Mouse (Mus musculus): ENCODE measurements around the gene Tmem38a. TPM values are rescaled to one million over a fixed set of nuclear protein-coding genes. Genes with fewer than 3 reads are reported as not detected.
A peak's percentile ranks its signal among the peaks of the same experiment; 100 is the strongest.

Tmem38a gene
- total and polyA plus RNA-seq, 3 experiments, result 1.6 to 3.3 (median 2.8) TPM

DNA sequence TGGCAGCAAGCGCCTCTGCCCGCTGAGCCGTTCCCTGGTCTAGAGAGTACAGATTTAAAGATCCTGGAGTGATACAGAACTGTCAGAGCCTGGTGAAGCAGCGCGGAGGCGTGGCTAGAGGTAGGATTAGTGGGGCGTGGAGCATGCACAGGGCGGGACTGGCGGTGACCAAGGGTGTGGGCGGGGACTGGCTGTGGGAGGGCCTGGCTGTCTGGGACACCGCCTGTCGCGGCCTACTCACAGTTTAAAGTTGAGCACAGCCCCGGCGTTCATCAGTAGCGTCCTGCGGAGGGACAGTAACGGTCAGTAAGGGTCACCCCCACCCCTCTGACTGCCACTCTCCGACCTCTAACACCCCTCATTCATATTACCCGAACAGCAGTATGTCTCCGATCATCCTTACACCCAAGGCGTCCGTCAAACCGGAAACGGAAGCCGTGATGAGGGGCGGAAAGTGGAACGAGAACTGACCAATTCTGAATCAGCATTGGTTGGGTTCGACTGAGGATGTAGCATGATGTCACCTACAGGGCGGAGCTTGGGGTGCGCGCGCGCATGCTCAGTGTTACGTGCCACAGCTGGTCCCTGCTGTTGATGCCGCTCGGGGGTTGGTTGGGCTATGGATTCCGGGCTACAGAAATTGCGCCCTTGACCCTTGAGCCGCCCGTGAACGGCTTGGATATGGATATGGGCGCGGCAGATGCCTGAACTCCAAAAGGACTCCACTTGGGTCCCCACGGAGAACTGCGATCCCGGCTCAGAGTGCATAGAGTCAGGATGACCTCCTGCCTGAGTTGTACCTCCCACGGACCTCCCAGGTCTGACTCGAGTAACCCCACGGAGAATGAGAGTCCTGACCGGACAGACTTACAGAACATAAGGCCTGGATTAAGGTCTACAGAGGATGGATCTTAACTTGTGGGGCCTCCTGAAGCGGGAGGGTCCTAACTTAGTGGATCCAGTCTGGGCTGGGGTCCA, 933 bp upstream of the Tmem38a start, which contains the start of gene Smim7:
Gene Smim7, minus strand, starts transcription at position 456 of the 978 bp plus-strand sequence.
- H3K27me3 ChIP-seq (ENCODE audit: insufficient read depth, low read length), result no peaks in the 10 kb centered on the region
- ATAC-seq (ENCODE audit: extremely low read depth, insufficient number of reproducible peaks, low FRiP score, poor library complexity, severe bottlenecking) (peak; percentile 93), DNase-seq (ENCODE audit: low spot score) (peak; percentile 94)
- TF ChIP-seq POLR2AphosphoS5 (IDR thresholded peaks at IDR 0.05; ENCODE audit: insufficient replicate concordance, low read depth, low read length), result no peak
- H3K4me1 ChIP-seq (ENCODE audit: insufficient read depth, low read depth, low read length), result peaks cover 40% of the 10 kb centered on the region
- H3K36me3 ChIP-seq (replicated peaks), result peaks cover 42% of the 10 kb centered on the region
- H3K4me3 ChIP-seq (ENCODE audit: low read depth, low read length), result peak within 1 kb of the TSS; percentile 76
- no peaks in the 10 kb centered on the region for H3K9me3 ChIP-seq (replicated peaks)

DNA sequence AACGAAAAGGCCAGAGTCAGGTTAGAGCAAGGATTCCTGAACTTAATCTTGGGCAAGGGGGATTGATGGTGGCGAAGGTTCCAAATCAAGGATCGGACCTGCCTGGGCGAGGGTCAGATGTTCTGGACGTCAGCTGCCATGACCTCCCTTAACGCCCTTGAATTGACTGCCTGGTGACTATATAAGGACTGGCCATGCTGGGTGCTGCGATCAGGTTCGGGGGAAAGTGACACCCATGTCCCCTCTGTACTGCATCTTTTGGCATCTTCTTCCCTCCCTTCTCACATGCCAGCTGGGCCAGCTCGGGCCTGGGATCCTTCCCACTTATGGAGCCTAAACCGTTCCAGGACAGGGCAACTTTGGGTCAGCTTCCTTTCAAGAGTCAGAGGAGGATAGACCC, 652 bp downstream of the Tmem38a start:
- ATAC-seq (ENCODE audit: extremely low read depth, insufficient number of reproducible peaks, low FRiP score, poor library complexity, severe bottlenecking), result no peak
- TF ChIP-seq POLR2AphosphoS5 (IDR thresholded peaks at IDR 0.05; ENCODE audit: insufficient replicate concordance, low read depth, low read length) (no peak), CTCF (IDR thresholded peaks at IDR 0.05; ENCODE audit: low read depth, low read length) (no peak), TAL1 (conservative IDR thresholded peaks at IDR 0.05; ENCODE audit: low read depth, low read length) (no peak), GATA1 (IDR thresholded peaks at IDR 0.05; ENCODE audit: borderline replicate concordance, low read length) (no peak), GATA2 (IDR thresholded peaks at IDR 0.05; ENCODE audit: borderline replicate concordance, low read depth, low read length) (no peak)
- H3K36me3 ChIP-seq (replicated peaks), result peaks cover 26% of the 10 kb centered on the region
- no peaks in the 10 kb centered on the region for H3K9me3 ChIP-seq (replicated peaks)
- H3K4me3 ChIP-seq (ENCODE audit: low read depth, low read length), result peak overlapping the region; percentile 76
- no peaks in the 10 kb centered on the region for H3K27me3 ChIP-seq (ENCODE audit: insufficient read depth, low read length)
- DNase-seq (ENCODE audit: low spot score), result no peak
- H3K4me1 ChIP-seq (ENCODE audit: insufficient read depth, low read depth, low read length), result peaks cover 39% of the 10 kb centered on the region

- ATAC-seq (ENCODE audit: extremely low read depth, insufficient number of reproducible peaks, low FRiP score, poor library complexity, severe bottlenecking) (no peak), DNase-seq (ENCODE audit: low spot score) (no peak)
- Histone ChIP-seq H3K36me3 (replicated peaks) (peaks cover 16% of the 10 kb centered on the region), H3K4me1 (ENCODE audit: insufficient read depth, low read depth, low read length) (peaks cover 38% of the 10 kb centered on the region), H3K27me3 (ENCODE audit: insufficient read depth, low read length) (no peaks in the 10 kb centered on the region), H3K9me3 (replicated peaks) (no peaks in the 10 kb centered on the region), H3K4me3 (ENCODE audit: low read depth, low read length) (no peak overlapping the region)
- no peak for TF ChIP-seq TAL1 (conservative IDR thresholded peaks at IDR 0.05; ENCODE audit: low read depth, low read length)
- TF ChIP-seq GATA1 (IDR thresholded peaks at IDR 0.05; ENCODE audit: borderline replicate concordance, low read length), result no peak
- no peak for TF ChIP-seq CTCF (IDR thresholded peaks at IDR 0.05; ENCODE audit: low read depth, low read length)
- no peak for TF ChIP-seq GATA2 (IDR thresholded peaks at IDR 0.05; ENCODE audit: borderline replicate concordance, low read depth, low read length)
- no peak for TF ChIP-seq POLR2AphosphoS5 (IDR thresholded peaks at IDR 0.05; ENCODE audit: insufficient replicate concordance, low read depth, low read length)
Observed at GRCm38 (mm10) chr8:72573450-72573849, 1.6 kb downstream of the Tmem38a start.

- TF ChIP-seq CTCF (IDR thresholded peaks at IDR 0.05; ENCODE audit: low read depth, low read length) (no peak), GATA2 (IDR thresholded peaks at IDR 0.05; ENCODE audit: borderline replicate concordance, low read depth, low read length) (no peak), POLR2AphosphoS5 (IDR thresholded peaks at IDR 0.05; ENCODE audit: insufficient replicate concordance, low read depth, low read length) (no peak), GATA1 (IDR thresholded peaks at IDR 0.05; ENCODE audit: borderline replicate concordance, low read length) (no peak), TAL1 (conservative IDR thresholded peaks at IDR 0.05; ENCODE audit: low read depth, low read length) (no peak)
- no peaks in the 10 kb centered on the region for H3K36me3 ChIP-seq (replicated peaks)
- peaks cover 19% of the 10 kb centered on the region for H3K4me1 ChIP-seq (ENCODE audit: insufficient read depth, low read depth, low read length)
- H3K9me3 ChIP-seq (replicated peaks), result no peaks in the 10 kb centered on the region
- no peaks in the 10 kb centered on the region for H3K27me3 ChIP-seq (ENCODE audit: insufficient read depth, low read length)
- DNase-seq (ENCODE audit: low spot score), result no peak
- no peak for ATAC-seq (ENCODE audit: extremely low read depth, insufficient number of reproducible peaks, low FRiP score, poor library complexity, severe bottlenecking)
- no peak overlapping the region for H3K4me3 ChIP-seq (ENCODE audit: low read depth, low read length)
Observed at GRCm38 (mm10) chr8:72575915-72576314, 4.1 kb downstream of the Tmem38a start.

DNA sequence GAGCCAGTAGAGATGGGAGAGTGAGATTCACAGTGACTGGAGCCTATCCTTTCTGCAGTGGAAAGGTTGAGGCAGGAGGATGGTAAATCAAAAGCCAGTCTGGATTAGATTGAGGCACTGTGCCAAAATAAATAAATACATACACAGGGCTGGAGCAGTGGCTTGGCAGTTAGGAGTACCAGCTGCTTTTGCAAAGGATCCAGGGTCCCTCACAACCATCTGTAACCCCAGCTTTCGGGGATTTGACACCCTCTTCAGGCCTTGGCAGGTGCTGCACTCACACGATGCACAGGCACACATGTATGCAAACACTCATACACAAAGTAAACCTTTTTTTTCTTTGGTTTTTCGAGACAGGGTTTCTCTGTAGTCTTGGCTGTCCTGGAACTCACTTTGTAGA, 5.4 kb downstream of the Tmem38a start:
- H3K4me1 ChIP-seq (ENCODE audit: insufficient read depth, low read depth, low read length), result peaks cover 12% of the 10 kb centered on the region
- DNase-seq (ENCODE audit: low spot score), result no peak
- ATAC-seq (ENCODE audit: extremely low read depth, insufficient number of reproducible peaks, low FRiP score, poor library complexity, severe bottlenecking), result no peak
- TF ChIP-seq TAL1 (conservative IDR thresholded peaks at IDR 0.05; ENCODE audit: low read depth, low read length) (no peak), CTCF (IDR thresholded peaks at IDR 0.05; ENCODE audit: low read depth, low read length) (no peak), GATA1 (IDR thresholded peaks at IDR 0.05; ENCODE audit: borderline replicate concordance, low read length) (no peak), GATA2 (IDR thresholded peaks at IDR 0.05; ENCODE audit: borderline replicate concordance, low read depth, low read length) (no peak)
- H3K9me3 ChIP-seq (replicated peaks), result no peaks in the 10 kb centered on the region
- H3K27me3 ChIP-seq (ENCODE audit: insufficient read depth, low read length), result no peaks in the 10 kb centered on the region; the same call in 1 of the 2 replicates
- H3K4me3 ChIP-seq (ENCODE audit: low read depth, low read length), result no peak overlapping the region
- H3K36me3 ChIP-seq (replicated peaks), result no peaks in the 10 kb centered on the region

DNA sequence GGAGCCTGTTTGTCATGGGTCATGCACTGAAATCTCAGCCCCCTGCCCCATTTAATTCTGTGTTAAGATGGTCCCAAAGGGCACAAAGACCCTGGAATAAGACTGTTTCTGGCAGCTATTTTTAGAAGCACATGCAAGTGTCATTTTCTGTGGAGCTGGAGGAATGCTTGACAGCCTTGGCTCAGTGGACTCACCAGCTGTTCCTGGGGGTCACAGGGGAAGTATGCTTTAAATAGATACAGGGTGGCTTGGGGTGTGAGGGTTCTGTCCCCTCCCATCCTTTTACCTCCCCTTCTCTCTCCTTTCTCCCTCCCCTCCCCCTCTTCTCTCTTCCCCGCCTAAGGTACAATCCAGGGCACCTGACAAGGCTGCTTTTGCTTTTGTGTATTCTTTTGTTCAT, 6.1 kb downstream of the Tmem38a start:
- H3K36me3 ChIP-seq (replicated peaks), result no peaks in the 10 kb centered on the region
- ATAC-seq (ENCODE audit: extremely low read depth, insufficient number of reproducible peaks, low FRiP score, poor library complexity, severe bottlenecking), result no peak
- TF ChIP-seq POLR2AphosphoS5 (IDR thresholded peaks at IDR 0.05; ENCODE audit: insufficient replicate concordance, low read depth, low read length) (no peak), CTCF (IDR thresholded peaks at IDR 0.05; ENCODE audit: low read depth, low read length) (no peak), TAL1 (conservative IDR thresholded peaks at IDR 0.05; ENCODE audit: low read depth, low read length) (no peak), GATA1 (IDR thresholded peaks at IDR 0.05; ENCODE audit: borderline replicate concordance, low read length) (no peak), GATA2 (IDR thresholded peaks at IDR 0.05; ENCODE audit: borderline replicate concordance, low read depth, low read length) (no peak)
- no peaks in the 10 kb centered on the region; the same call in 1 of the 2 replicates for H3K27me3 ChIP-seq (ENCODE audit: insufficient read depth, low read length)
- no peak overlapping the region for H3K4me3 ChIP-seq (ENCODE audit: low read depth, low read length)
- peaks cover 7% of the 10 kb centered on the region for H3K4me1 ChIP-seq (ENCODE audit: insufficient read depth, low read depth, low read length)
- H3K9me3 ChIP-seq (replicated peaks), result no peaks in the 10 kb centered on the region
- DNase-seq (ENCODE audit: low spot score), result no peak

Data from G1E (cell line).